Mouse (Mus musculus) NIH3T3 (cell line): Measurements from ENCODE around the gene Exosc3.
"Not testable (repeated sequence)": the region's sequence is repeated elsewhere in the genome, so short reads cannot be mapped to it uniquely, and the experiment has no call there.

Experiments
- DNase-seq: peaks from one replicate; pipeline ENCODE4 v3.0.0-alpha.2; 2012; ENCODE audit warnings: low read depth

The Exosc3 gene

GRCm38 (mm10) chr4:45342286-45343155, at the start of gene Exosc3:
Gene Exosc3, minus strand, starts transcription at chr4:45342732.
- peak; percentile 54 for DNase-seq

GRCm38 (mm10) chr4:45392099-45392498, 49.6 kb upstream of the Exosc3 start:
- DNase-seq = no peak

- DNase-seq = not testable (repeated sequence)
Measured at GRCm38 (mm10) chr4:45387296-45387695, 44.8 kb upstream of the Exosc3 start.

GRCm38 (mm10) chr4:45382133-45382532, 39.6 kb upstream of the Exosc3 start:
- DNase-seq = not testable (repeated sequence)

GRCm38 (mm10) chr4:45380903-45381580, 38.5 kb upstream of the Exosc3 start:
- not testable (repeated sequence) for DNase-seq

GRCm38 (mm10) chr4:45376573-45376972, 34.0 kb upstream of the Exosc3 start:
- DNase-seq = no peak

GRCm38 (mm10) chr4:45374879-45375278, 32.3 kb upstream of the Exosc3 start:
- no peak for DNase-seq

GRCm38 (mm10) chr4:45371261-45371660, 28.7 kb upstream of the Exosc3 start:
- DNase-seq = no peak

- no peak for DNase-seq
Measured at GRCm38 (mm10) chr4:45356653-45357052, 14.1 kb upstream of the Exosc3 start.

- peak; percentile 94 for DNase-seq
Measured at GRCm38 (mm10) chr4:45341669-45342249, 773 bp downstream of the Exosc3 start, which contains the start of gene Dcaf10. Gene Dcaf10, plus strand, starts transcription at chr4:45342101.

GRCm38 (mm10) chr4:45341226-45341625, 1.3 kb downstream of the Exosc3 start:
- DNase-seq = no peak

GRCm38 (mm10) chr4:45332466-45332865, 10.1 kb downstream of the Exosc3 start:
- no peak for DNase-seq

GRCm38 (mm10) chr4:45331139-45331538, 11.4 kb downstream of the Exosc3 start:
- DNase-seq = peak; percentile 28

GRCm38 (mm10) chr4:45320159-45320816, 22.2 kb downstream of the Exosc3 start:
- peak; percentile 80 for DNase-seq

GRCm38 (mm10) chr4:45311056-45311455, 31.5 kb downstream of the Exosc3 start:
- no peak for DNase-seq

GRCm38 (mm10) chr4:45308606-45309005, 33.9 kb downstream of the Exosc3 start:
- DNase-seq = no peak

GRCm38 (mm10) chr4:45308046-45308445, 34.5 kb downstream of the Exosc3 start:
- peak; percentile 39 for DNase-seq

- no peak for DNase-seq
Measured at GRCm38 (mm10) chr4:45305536-45305935, 37.0 kb downstream of the Exosc3 start.

- peak; percentile 77 for DNase-seq
Measured at GRCm38 (mm10) chr4:45296662-45297564, 45.6 kb downstream of the Exosc3 start, which contains the start of gene Trmt10b. Gene Trmt10b, plus strand, starts transcription at chr4:45297127.

- no peak for DNase-seq
Measured at GRCm38 (mm10) chr4:45287906-45288305, 54.6 kb downstream of the Exosc3 start.

GRCm38 (mm10) chr4:45286318-45286717, 56.2 kb downstream of the Exosc3 start:
- DNase-seq = peak; percentile 54
